Mouse (Mus musculus) lung, postnatal 0 days (tissue): ENCODE results near the gene Map3k6. TPM values are rescaled to one million over a fixed set of nuclear protein-coding genes. Genes with fewer than 3 reads are reported as not detected.
A peak's percentile ranks its signal among the peaks of the same experiment; 100 is the strongest.

ENCODE experiments used
- ATAC-seq: fragments of 200-750 bp; cut with Nextera tagmentation; 2 replicates; pipeline ENCODE4 v1.8.0; 2017; ENCODE audit warnings: moderate library complexity
- DNase-seq: peaks from one replicate; pipeline ENCODE4 v3.0.0-alpha.2; 2016; ENCODE audit warnings: low spot score
- H3K27ac ChIP-seq: fragments of 300-500 bp; sonication (generic); 2 replicates; pipeline ENCODE4 v1.5.1; 2014; ENCODE audit warnings: antibody characterized with exemption, mild to moderate bottlenecking, low read length, mixed read lengths
- H3K27me3 ChIP-seq: fragments of 300-500 bp; sonication (generic); replicated peaks from 2 replicates; pipeline ENCODE4 v1.6.1; 2014; ENCODE audit warnings: low read length, mixed read lengths; ENCODE audit not compliant: insufficient read depth
- H3K36me3 ChIP-seq: fragments of 300-500 bp; sonication (generic); 2 replicates; pipeline ENCODE4 v1.6.1; 2014; ENCODE audit warnings: low read length, mixed read lengths; ENCODE audit not compliant: insufficient read depth
- H3K4me1 ChIP-seq: fragments of 300-500 bp; sonication (generic); 2 replicates; pipeline ENCODE4 v1.6.1; 2014; ENCODE audit warnings: antibody characterized with exemption, low read depth, low read length, mixed read lengths; ENCODE audit not compliant: insufficient read depth
- H3K4me2 ChIP-seq: fragments of 300-500 bp; sonication (generic); replicated peaks from 2 replicates; pipeline ENCODE4 v1.6.1; 2014; ENCODE audit warnings: low read depth, mild to moderate bottlenecking, low read length, moderate library complexity, mixed read lengths
- H3K4me3 ChIP-seq: fragments of 300-500 bp; sonication (generic); 2 replicates; pipeline ENCODE4 v1.5.1; 2014; ENCODE audit warnings: low read depth, low read length
- H3K9ac ChIP-seq: fragments of 300-500 bp; sonication (generic); replicated peaks from 2 replicates; pipeline ENCODE4 v1.6.1; 2014; ENCODE audit warnings: low read depth, mild to moderate bottlenecking
- H3K9me3 ChIP-seq: fragments of 300-500 bp; sonication (generic); 2 replicates; pipeline ENCODE4 v1.6.1; 2016; ENCODE audit warnings: low read length, mixed read lengths
- CTCF ChIP-seq: IDR thresholded peaks from 2 replicates; pipeline ENCODE4 v1.5.1; 2016; ENCODE audit warnings: antibody characterized with exemption, mild to moderate bottlenecking
- EP300 ChIP-seq: IDR thresholded peaks from 2 replicates; pipeline ENCODE4 v1.6.1; 2016; ENCODE audit warnings: antibody characterized with exemption, mild to moderate bottlenecking, control low read depth
- WGBS: fragments of 180-500 bp; shearing (Covaris S2); extraction: QIAGEN DNeasy Blood & Tissue Kit; methylation state at CpG from one replicate; pipeline ENCODE4 v1.1.7; 2014; 5-methylcytosine and 5-hydroxymethylcytosine counted together
- microRNA-seq: library from miRNA; unstranded; fragments of <30 nt; microRNA quantifications from one replicate; pipeline ENCODE4, GENCODE M21; 2016
- polyA plus RNA-seq: library from polyadenylated mRNA; unstranded; fragments of >200 nt; fragmentation: Nextera tagmentation; extraction: Ambion mirVana; gene quantifications from 2 replicates; pipeline ENCODE4 v1.2.1, GENCODE M21; 2015

The Map3k6 gene
- polyA plus RNA-seq, 1 experiment from 2014 or later, result 18.7 TPM

DNA sequence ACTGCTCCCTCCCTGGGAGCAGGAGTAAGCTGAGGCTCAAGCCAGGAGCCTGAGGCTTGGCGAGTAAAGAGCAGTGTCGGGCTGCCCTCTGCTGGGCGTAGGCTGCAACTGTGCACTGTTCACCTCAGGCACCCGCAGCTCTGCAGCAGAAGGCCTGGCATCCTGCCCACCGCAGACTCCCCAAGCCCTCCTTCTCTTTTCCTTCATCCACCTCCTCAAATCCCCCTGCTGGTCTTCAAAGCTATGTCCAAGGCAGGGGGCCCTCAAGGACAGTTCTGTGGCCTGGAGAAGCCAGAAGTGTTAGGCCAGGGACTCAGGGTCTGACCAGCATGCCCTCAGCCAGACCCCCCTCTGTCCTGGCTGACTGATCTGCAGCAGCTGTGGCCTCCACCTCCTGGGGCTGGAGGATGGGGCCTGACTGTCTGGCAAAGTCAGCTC, 57.2 kb downstream of the Map3k6 start:
- no peaks in the 10 kb centered on the region for H3K27me3 ChIP-seq
- H3K4me3 ChIP-seq, result no peak overlapping the region
- H3K36me3 ChIP-seq, result peaks cover 33% of the 10 kb centered on the region
- peak; percentile 82 for ATAC-seq
- H3K9ac ChIP-seq, result no peak overlapping the region
- peak; percentile 87 for DNase-seq
- WGBS, result 4% methylated on average over 5 of the region's 5 CpGs
- no peaks in the 10 kb centered on the region for H3K4me1 ChIP-seq
- H3K9me3 ChIP-seq, result no peaks in the 10 kb centered on the region
- TF ChIP-seq EP300 (no peak), CTCF (peak; percentile 97)
- no peak overlapping the region for H3K27ac ChIP-seq
- H3K4me2 ChIP-seq, result no peak overlapping the region

DNA sequence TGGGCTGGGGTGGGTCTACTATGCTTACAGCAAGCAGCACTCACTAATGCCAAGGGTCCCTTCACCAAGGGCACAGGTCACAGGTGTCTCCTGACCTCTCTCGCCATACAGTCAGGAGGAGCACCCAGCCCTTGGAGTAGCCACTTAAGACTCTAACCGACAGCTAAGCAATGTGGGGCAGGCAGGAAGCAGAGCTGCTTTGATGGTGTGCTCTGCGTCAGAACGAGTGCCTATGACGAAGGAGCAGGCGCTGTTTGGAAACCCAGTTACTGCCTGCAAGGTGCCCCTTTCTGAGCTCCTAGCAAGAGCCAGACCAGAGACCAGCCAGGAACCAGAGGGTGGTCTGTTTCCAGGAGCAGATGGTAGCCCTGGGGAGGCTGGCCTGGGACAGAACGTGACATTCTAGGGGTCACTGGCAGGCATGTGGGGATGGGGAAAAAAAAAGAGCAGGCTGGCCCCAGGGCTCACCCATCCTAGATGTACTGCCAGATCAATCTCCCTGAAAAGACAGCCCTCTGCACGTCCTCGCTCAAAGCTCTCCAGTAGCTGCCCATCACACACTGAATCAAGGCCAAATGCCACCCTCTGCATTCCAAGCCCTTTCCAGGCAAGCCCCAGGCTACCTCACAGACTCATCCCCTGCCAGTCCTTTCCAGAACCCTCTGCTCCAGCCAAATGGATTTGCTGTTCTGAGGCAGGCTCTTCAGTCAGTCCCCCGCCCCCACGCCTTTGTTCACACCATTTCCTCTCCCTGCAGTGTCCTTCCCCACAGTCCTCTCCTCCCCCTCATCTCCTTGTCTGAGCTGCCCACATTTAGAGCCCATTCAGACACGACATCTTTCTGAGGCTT, 58.1 kb downstream of the Map3k6 start:
- Histone ChIP-seq H3K27ac (no peak overlapping the region), H3K27me3 (no peaks in the 10 kb centered on the region), H3K9me3 (no peaks in the 10 kb centered on the region), H3K4me3 (no peak overlapping the region), H3K9ac (no peak overlapping the region), H3K4me1 (no peaks in the 10 kb centered on the region), H3K36me3 (peaks cover 40% of the 10 kb centered on the region), H3K4me2 (no peak overlapping the region)
- WGBS, result 44% methylated on average over 12 of the region's 12 CpGs
- ATAC-seq (no peak), DNase-seq (no peak)
- TF ChIP-seq CTCF (no peak), EP300 (no peak)

GRCm38 (mm10) chr4:133299701-133300100, 59.1 kb downstream of the Map3k6 start:
- no peak overlapping the region for H3K4me3 ChIP-seq
- TF ChIP-seq EP300 (no peak), CTCF (no peak)
- DNase-seq (no peak), ATAC-seq (no peak)
- no peak overlapping the region for H3K4me2 ChIP-seq
- H3K4me1 ChIP-seq, result no peaks in the 10 kb centered on the region
- no peak overlapping the region for H3K27ac ChIP-seq
- peaks cover 40% of the 10 kb centered on the region for H3K36me3 ChIP-seq
- no peak overlapping the region for H3K9ac ChIP-seq
- H3K27me3 ChIP-seq, result no peaks in the 10 kb centered on the region
- H3K9me3 ChIP-seq, result no peaks in the 10 kb centered on the region
- 63% methylated on average over 5 of the region's 5 CpGs for WGBS

DNA sequence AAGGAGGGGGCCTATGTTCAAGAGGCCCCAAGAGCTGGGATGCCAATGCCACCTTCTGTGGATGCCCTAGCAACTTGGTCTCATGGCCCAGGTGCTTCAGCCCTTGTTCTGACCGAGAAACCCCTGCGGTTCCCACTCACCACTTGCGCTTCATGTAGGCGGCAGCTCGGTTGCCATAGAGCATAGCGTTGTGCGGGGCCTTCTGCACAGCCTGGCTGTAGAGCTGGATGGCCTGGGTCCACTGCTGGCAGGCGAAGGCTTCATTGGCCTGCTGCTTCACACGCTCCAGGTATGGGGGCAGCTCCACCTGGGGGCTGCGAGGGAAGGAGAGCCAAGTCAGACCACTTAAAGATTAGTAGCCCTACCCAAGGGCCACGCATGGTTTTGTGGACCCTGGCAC, 59.8 kb downstream of the Map3k6 start:
- no peaks in the 10 kb centered on the region for H3K9me3 ChIP-seq
- H3K27me3 ChIP-seq, result no peaks in the 10 kb centered on the region
- no peak overlapping the region for H3K4me2 ChIP-seq
- no peak overlapping the region for H3K4me3 ChIP-seq
- ATAC-seq (no peak), DNase-seq (no peak)
- H3K9ac ChIP-seq, result no peak overlapping the region
- 89% methylated on average over 11 of the region's 11 CpGs for WGBS
- H3K4me1 ChIP-seq, result no peaks in the 10 kb centered on the region
- peaks cover 33% of the 10 kb centered on the region for H3K36me3 ChIP-seq
- TF ChIP-seq EP300 (no peak), CTCF (no peak)
- H3K27ac ChIP-seq, result no peak overlapping the region

- H3K27me3 ChIP-seq, result no peaks in the 10 kb centered on the region
- ATAC-seq (peak; percentile 32; the same call in 1 of the 2 replicates), DNase-seq (peak; percentile 74)
- H3K36me3 ChIP-seq, result peaks cover 24% of the 10 kb centered on the region
- H3K4me1 ChIP-seq, result no peaks in the 10 kb centered on the region
- TF ChIP-seq EP300 (no peak), CTCF (peak; percentile 92)
- no peak overlapping the region for H3K4me3 ChIP-seq
- H3K9me3 ChIP-seq, result no peaks in the 10 kb centered on the region
- H3K9ac ChIP-seq, result no peak overlapping the region
- H3K4me2 ChIP-seq, result no peak overlapping the region
- H3K27ac ChIP-seq, result no peak overlapping the region
- 22% methylated on average over 4 of the region's 4 CpGs for WGBS
Observed at GRCm38 (mm10) chr4:133301802-133302201, 61.2 kb downstream of the Map3k6 start.

Small RNAs within 50 kb of the gene (microRNA-seq; reads per million reads assigned to microRNA genes)
- gene Mir7017, result 0.98 reads per million

Other genes with a start within 250 kb of the Map3k6 start
- gene Ahdc1, start 229.6 kb upstream of the Map3k6 start, polyA plus RNA-seq, result 3.9 and 4.4 TPM in 2 replicates
- gene Wasf2, start 110.3 kb upstream of the Map3k6 start, polyA plus RNA-seq, result 149 and 153 TPM in 2 replicates
- gene Cd164l2, start 28.7 kb upstream of the Map3k6 start, polyA plus RNA-seq, result 8.7 and 10.3 TPM in 2 replicates
- gene Gpr3, start 28.3 kb upstream of the Map3k6 start, polyA plus RNA-seq, result not detected in 2 replicates
- 3.1 and 3.3 TPM in 2 replicates for gene Sytl1, start 22.3 kb downstream of the Map3k6 start, polyA plus RNA-seq
- gene Tmem222, start 37.0 kb downstream of the Map3k6 start, polyA plus RNA-seq, result 47.2 and 58.1 TPM in 2 replicates
- 9.2 and 9.9 TPM in 2 replicates for gene Wdtc1, start 112.7 kb downstream of the Map3k6 start, polyA plus RNA-seq
- gene Slc9a1, start 128.9 kb downstream of the Map3k6 start, polyA plus RNA-seq, result 5.4 and 6.0 TPM in 2 replicates
- gene Tent5b, start 239.3 kb downstream of the Map3k6 start, polyA plus RNA-seq, result 11.0 and 19.1 TPM in 2 replicates